Mouse (Mus musculus) MEL (cell line): ENCODE results near the gene Gdpd3.

Experiments
- E2F4 ChIP-seq: IDR thresholded peaks from 2 replicates; pipeline ENCODE4 v1.6.1; 2011; ENCODE audit warnings: low read depth, low read length, improper control_type of control experiment, borderline replicate concordance
- HCFC1 ChIP-seq: IDR thresholded peaks from 2 replicates; pipeline ENCODE4 v1.6.1; 2012; ENCODE audit warnings: low read depth, mild to moderate bottlenecking, inconsistent platforms, low read length, improper control_type of control experiment, moderate library complexity
- POLR2A ChIP-seq, 2 experiments: IDR thresholded peaks; 2 replicates each; pipeline ENCODE4 v1.6.1; 2011 to 2012; ENCODE audit warnings: low read length in 2 of 2, mild to moderate bottlenecking in 2 of 2, control low read depth in 1 of 2, improper control_type of control experiment in 1 of 2, low read depth in 1 of 2, moderate library complexity in 1 of 2; ENCODE audit not compliant: control insufficient read depth in 1 of 2, insufficient read depth in 1 of 2, poor library complexity in 1 of 2
- POLR2AphosphoS2 ChIP-seq: IDR thresholded peaks from 2 replicates; pipeline ENCODE4 v1.6.1; 2011; ENCODE audit warnings: low read length, improper control_type of control experiment
- TCF12 ChIP-seq: IDR thresholded peaks from 2 replicates; pipeline ENCODE4 v1.6.1; 2014; ENCODE audit warnings: low read depth, mild to moderate bottlenecking, inconsistent platforms, low read length, improper control_type of control experiment, moderate library complexity

GRCm38 (mm10) chr7:126773351-126773750 is 7.2 kb downstream of the Gdpd3 start:
- no peak for TF ChIP-seq E2F4
- TF ChIP-seq HCFC1: no peak
- no peak for TF ChIP-seq POLR2A (IDR thresholded peaks at IDR 0.05; ENCODE audit: control insufficient read depth in 1 of 2, insufficient read depth in 1 of 2, low read depth in 1 of 2, low read length in 2 of 2, poor library complexity in 1 of 2)
- no peak for TF ChIP-seq TCF12
- no peak for TF ChIP-seq POLR2AphosphoS2
